Mouse (Mus musculus): ENCODE results near the gene Creld1. TPM values are rescaled to one million over a fixed set of nuclear protein-coding genes. Genes with fewer than 3 reads are reported as not detected.

Creld1 gene
- polyA plus RNA-seq, 1 experiment from 2014 or later = 23.9 TPM

- H3K9ac ChIP-seq (ENCODE audit: low read length) = no peak overlapping the region
- no peak overlapping the region for H3K27ac ChIP-seq (ENCODE audit: low read length)
- no peak overlapping the region for H3K4me3 ChIP-seq (replicated peaks; ENCODE audit: low read length)
- H3K27me3 ChIP-seq (ENCODE audit: control insufficient read depth, insufficient read depth, low read length) = 0 out of 2 replicates have a peak, but pooled peaks cover 7% of the 10 kb centered on the region
- H3K4me2 ChIP-seq (ENCODE audit: low read depth, low read length) = no peak overlapping the region
- no peak for ATAC-seq (ENCODE audit: insufficient read depth, low FRiP score)
- H3K4me1 ChIP-seq (ENCODE audit: control insufficient read depth, insufficient read depth, low read length) = peaks cover 10% of the 10 kb centered on the region
- no peaks in the 10 kb centered on the region for H3K9me3 ChIP-seq (replicated peaks; ENCODE audit: control insufficient read depth, low read length)
- H3K36me3 ChIP-seq (ENCODE audit: control insufficient read depth, insufficient read depth, low read length) = no peaks in the 10 kb centered on the region
- WGBS = 86% methylated on average over 10 of the region's 10 CpGs
Measured at GRCm38 (mm10) chr6:113478906-113479305, 4.2 kb upstream of the Creld1 start.

- Histone ChIP-seq H3K36me3 (ENCODE audit: control insufficient read depth, insufficient read depth, low read length) (no peaks in the 10 kb centered on the region), H3K27ac (ENCODE audit: low read length) (0 out of 2 replicates have a peak overlapping the region, but pooled peaks have one; percentile 38), H3K27me3 (ENCODE audit: control insufficient read depth, insufficient read depth, low read length) (0 out of 2 replicates have a peak, but pooled peaks cover 7% of the 10 kb centered on the region), H3K9ac (ENCODE audit: low read length) (no peak overlapping the region), H3K4me2 (ENCODE audit: low read depth, low read length) (no peak overlapping the region), H3K4me3 (replicated peaks; ENCODE audit: low read length) (no peak overlapping the region), H3K9me3 (replicated peaks; ENCODE audit: control insufficient read depth, low read length) (no peaks in the 10 kb centered on the region), H3K4me1 (ENCODE audit: control insufficient read depth, insufficient read depth, low read length) (peaks cover 11% of the 10 kb centered on the region)
- 55% methylated on average over 18 of the region's 18 CpGs for WGBS
- peak; percentile 16; the same call in 1 of the 2 replicates for ATAC-seq (ENCODE audit: insufficient read depth, low FRiP score)
Measured at GRCm38 (mm10) chr6:113480555-113481373, 2.3 kb upstream of the Creld1 start.

- H3K4me3 ChIP-seq (replicated peaks; ENCODE audit: low read length) = peak overlapping the region; percentile 52
- H3K9me3 ChIP-seq (replicated peaks; ENCODE audit: control insufficient read depth, low read length) = no peaks in the 10 kb centered on the region
- no peaks in the 10 kb centered on the region for H3K36me3 ChIP-seq (ENCODE audit: control insufficient read depth, insufficient read depth, low read length)
- 0 out of 2 replicates have a peak, but pooled peaks cover 7% of the 10 kb centered on the region for H3K27me3 ChIP-seq (ENCODE audit: control insufficient read depth, insufficient read depth, low read length)
- peak; percentile 43 for ATAC-seq (ENCODE audit: insufficient read depth, low FRiP score)
- H3K9ac ChIP-seq (ENCODE audit: low read length) = peak overlapping the region; percentile 68
- H3K4me1 ChIP-seq (ENCODE audit: control insufficient read depth, insufficient read depth, low read length) = peaks cover 17% of the 10 kb centered on the region
- WGBS = 2% methylated on average over 63 of the region's 65 CpGs
- H3K27ac ChIP-seq (ENCODE audit: low read length) = peak overlapping the region; percentile 75
- peak overlapping the region; percentile 89 for H3K4me2 ChIP-seq (ENCODE audit: low read depth, low read length)
Measured at GRCm38 (mm10) chr6:113482477-113483099, 509 bp upstream of the Creld1 start.

GRCm38 (mm10) chr6:113483729-113484128 is 632 bp downstream of the Creld1 start:
- no peaks in the 10 kb centered on the region for H3K36me3 ChIP-seq (ENCODE audit: control insufficient read depth, insufficient read depth, low read length)
- 8% methylated on average over 10 of the region's 10 CpGs for WGBS
- peak overlapping the region; percentile 89 for H3K4me2 ChIP-seq (ENCODE audit: low read depth, low read length)
- H3K4me3 ChIP-seq (replicated peaks; ENCODE audit: low read length) = peak overlapping the region; percentile 52
- peak overlapping the region; percentile 72 for H3K27ac ChIP-seq (ENCODE audit: low read length)
- peak overlapping the region; percentile 69 for H3K9ac ChIP-seq (ENCODE audit: low read length)
- ATAC-seq (ENCODE audit: insufficient read depth, low FRiP score) = 0 out of 2 replicates have a peak, but pooled peaks have one; percentile 16
- H3K27me3 ChIP-seq (ENCODE audit: control insufficient read depth, insufficient read depth, low read length) = 0 out of 2 replicates have a peak, but pooled peaks cover 7% of the 10 kb centered on the region
- H3K4me1 ChIP-seq (ENCODE audit: control insufficient read depth, insufficient read depth, low read length) = peaks cover 21% of the 10 kb centered on the region
- H3K9me3 ChIP-seq (replicated peaks; ENCODE audit: control insufficient read depth, low read length) = no peaks in the 10 kb centered on the region

- Histone ChIP-seq H3K4me1 (ENCODE audit: control insufficient read depth, insufficient read depth, low read length) (peaks cover 21% of the 10 kb centered on the region), H3K36me3 (ENCODE audit: control insufficient read depth, insufficient read depth, low read length) (peaks cover 4% of the 10 kb centered on the region), H3K27me3 (ENCODE audit: control insufficient read depth, insufficient read depth, low read length) (0 out of 2 replicates have a peak, but pooled peaks cover 6% of the 10 kb centered on the region), H3K4me3 (replicated peaks; ENCODE audit: low read length) (no peak overlapping the region), H3K9me3 (replicated peaks; ENCODE audit: control insufficient read depth, low read length) (no peaks in the 10 kb centered on the region), H3K4me2 (ENCODE audit: low read depth, low read length) (no peak overlapping the region), H3K27ac (ENCODE audit: low read length) (peak overlapping the region; percentile 48; the same call in 1 of the 2 replicates), H3K9ac (ENCODE audit: low read length) (no peak overlapping the region)
- 47% methylated on average over 7 of the region's 7 CpGs for WGBS
- no peak for ATAC-seq (ENCODE audit: insufficient read depth, low FRiP score)
Measured at GRCm38 (mm10) chr6:113487125-113487576, 4.1 kb downstream of the Creld1 start.

GRCm38 (mm10) chr6:113489410-113489809 is 6.3 kb downstream of the Creld1 start:
- Histone ChIP-seq H3K9me3 (replicated peaks; ENCODE audit: control insufficient read depth, low read length) (no peaks in the 10 kb centered on the region), H3K4me3 (replicated peaks; ENCODE audit: low read length) (no peak overlapping the region), H3K27me3 (ENCODE audit: control insufficient read depth, insufficient read depth, low read length) (no peaks in the 10 kb centered on the region), H3K4me2 (ENCODE audit: low read depth, low read length) (no peak overlapping the region), H3K27ac (ENCODE audit: low read length) (no peak overlapping the region), H3K36me3 (ENCODE audit: control insufficient read depth, insufficient read depth, low read length) (peaks cover 4% of the 10 kb centered on the region), H3K4me1 (ENCODE audit: control insufficient read depth, insufficient read depth, low read length) (peaks cover 12% of the 10 kb centered on the region; the same call in 1 of the 2 replicates), H3K9ac (ENCODE audit: low read length) (no peak overlapping the region)
- WGBS = 90% methylated on average over 14 of the region's 14 CpGs
- no peak for ATAC-seq (ENCODE audit: insufficient read depth, low FRiP score)

GRCm38 (mm10) chr6:113492101-113492864 is 9.2 kb downstream of the Creld1 start:
- WGBS = 75% methylated on average over 24 of the region's 24 CpGs
- no peak for ATAC-seq (ENCODE audit: insufficient read depth, low FRiP score)

GRCm38 (mm10) chr6:113494258-113494788 is 11.2 kb downstream of the Creld1 start:
- Histone ChIP-seq H3K4me2 (ENCODE audit: low read depth, low read length) (peak overlapping the region; percentile 77), H3K27me3 (ENCODE audit: control insufficient read depth, insufficient read depth, low read length) (peaks cover 16% of the 10 kb centered on the region), H3K4me3 (replicated peaks; ENCODE audit: low read length) (peak overlapping the region; percentile 51), H3K9ac (ENCODE audit: low read length) (peak overlapping the region; percentile 75), H3K36me3 (ENCODE audit: control insufficient read depth, insufficient read depth, low read length) (peaks cover 4% of the 10 kb centered on the region), H3K9me3 (replicated peaks; ENCODE audit: control insufficient read depth, low read length) (no peaks in the 10 kb centered on the region), H3K4me1 (ENCODE audit: control insufficient read depth, insufficient read depth, low read length) (peaks cover 7% of the 10 kb centered on the region; the same call in 1 of the 2 replicates), H3K27ac (ENCODE audit: low read length) (no peak overlapping the region)
- WGBS = under 1% methylated on average over 54 of the region's 54 CpGs
- ATAC-seq (ENCODE audit: insufficient read depth, low FRiP score) = peak; percentile 76

More at GRCm38 (mm10) chr6:113492101-113492864, 9.2 kb downstream of the Creld1 start:
- no peak overlapping the region for H3K27ac ChIP-seq (ENCODE audit: low read length)
- peaks cover 16% of the 10 kb centered on the region for H3K27me3 ChIP-seq (ENCODE audit: control insufficient read depth, insufficient read depth, low read length)
- peaks cover 13% of the 10 kb centered on the region for H3K4me1 ChIP-seq (ENCODE audit: control insufficient read depth, insufficient read depth, low read length)
- no peak overlapping the region for H3K4me2 ChIP-seq (ENCODE audit: low read depth, low read length)
- H3K9me3 ChIP-seq (replicated peaks; ENCODE audit: control insufficient read depth, low read length) = no peaks in the 10 kb centered on the region
- H3K36me3 ChIP-seq (ENCODE audit: control insufficient read depth, insufficient read depth, low read length) = peaks cover 4% of the 10 kb centered on the region
- H3K4me3 ChIP-seq (replicated peaks; ENCODE audit: low read length) = no peak overlapping the region
- no peak overlapping the region for H3K9ac ChIP-seq (ENCODE audit: low read length)

Measured in stomach, embryonic 16.5 days (tissue).